Mouse (Mus musculus): ENCODE measurements at regions not wholly inside any gene's neighbourhood (a gene's known extent, or its start where the extent isn't known, plus 50 kb on each side); places are given as distances from the start of the nearest gene placed in this dataset.

DNA sequence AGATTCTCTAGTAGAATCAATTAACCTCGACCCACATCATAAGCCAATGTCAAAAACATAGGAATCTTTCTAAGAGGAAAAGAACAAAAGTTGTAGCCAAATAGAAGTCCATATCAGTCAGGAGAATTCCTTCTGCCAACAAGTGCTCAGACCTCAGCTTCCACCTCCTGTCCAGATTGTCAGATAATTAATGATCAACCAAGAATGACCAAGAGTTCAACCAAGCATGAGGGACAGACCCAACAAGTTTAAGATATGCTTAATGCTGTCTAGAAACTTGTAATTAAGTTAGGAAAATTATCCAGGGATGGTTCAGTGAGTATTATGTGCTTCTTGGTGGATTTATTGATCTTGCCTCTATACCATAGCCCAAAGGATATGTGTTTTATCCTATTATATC is 238.6 kb downstream of the Nedd1 start:
- no peak for DNase-seq

DNA sequence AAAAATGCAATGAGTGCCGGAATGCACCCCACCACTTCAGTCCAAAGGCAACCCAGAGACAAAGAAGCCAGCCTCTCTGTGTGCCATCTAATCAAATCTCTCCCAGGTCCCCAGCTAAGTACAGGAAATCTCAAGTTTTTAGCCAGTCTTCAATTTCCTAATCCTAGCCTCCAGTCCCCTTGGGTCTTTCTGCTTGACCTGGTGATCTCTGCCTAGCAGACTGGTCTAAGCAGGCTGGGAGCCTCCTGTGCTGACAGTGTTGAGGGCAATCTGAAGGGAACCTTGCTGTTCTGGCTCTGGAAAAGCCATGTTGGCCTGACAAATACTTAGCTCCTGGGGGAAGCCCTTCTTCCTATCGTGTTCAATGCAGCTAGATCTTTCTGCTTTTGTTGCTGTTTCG is 248.9 kb downstream of the Nedd1 start:
- no peak for DNase-seq

DNA sequence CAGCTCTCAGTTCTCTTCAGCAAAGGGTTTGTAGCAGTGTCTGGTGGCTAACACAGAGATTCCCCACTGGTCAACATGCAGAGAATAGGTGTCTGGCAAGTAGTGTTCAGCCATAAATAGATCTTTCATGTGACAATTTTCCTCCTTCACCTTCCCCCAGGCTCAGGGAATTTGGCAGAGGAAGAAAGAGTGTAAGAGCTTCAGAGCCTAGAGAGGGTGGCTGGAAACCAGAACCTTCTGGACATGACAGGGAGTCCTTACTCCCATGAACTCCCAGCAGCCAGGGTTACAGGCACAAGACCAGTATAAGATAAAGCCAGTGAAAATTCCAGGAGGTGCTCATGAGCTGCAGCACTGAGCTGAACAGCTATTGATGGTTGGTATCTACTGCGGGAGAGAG is 251.1 kb downstream of the Nedd1 start:
- no peak for DNase-seq

DNA sequence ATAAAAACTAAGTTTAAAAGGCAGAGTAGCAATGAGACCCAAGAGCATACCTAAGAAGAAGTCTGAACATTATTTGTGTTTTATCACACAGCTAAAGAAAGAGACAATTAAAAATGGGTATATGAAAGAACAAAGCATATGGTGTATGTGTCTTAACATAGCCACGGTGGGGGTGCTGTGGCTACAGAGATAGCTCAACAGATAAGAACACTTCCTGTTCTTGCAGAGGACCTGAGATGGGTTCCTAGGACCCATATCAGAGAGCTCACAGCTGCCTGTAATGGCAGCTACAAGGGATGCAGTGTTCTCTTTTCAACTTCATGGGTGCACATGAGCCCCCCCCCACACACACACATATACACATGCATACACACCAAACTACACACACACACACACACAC is 267.0 kb downstream of the Nedd1 start:
- DNase-seq = no peak

DNA sequence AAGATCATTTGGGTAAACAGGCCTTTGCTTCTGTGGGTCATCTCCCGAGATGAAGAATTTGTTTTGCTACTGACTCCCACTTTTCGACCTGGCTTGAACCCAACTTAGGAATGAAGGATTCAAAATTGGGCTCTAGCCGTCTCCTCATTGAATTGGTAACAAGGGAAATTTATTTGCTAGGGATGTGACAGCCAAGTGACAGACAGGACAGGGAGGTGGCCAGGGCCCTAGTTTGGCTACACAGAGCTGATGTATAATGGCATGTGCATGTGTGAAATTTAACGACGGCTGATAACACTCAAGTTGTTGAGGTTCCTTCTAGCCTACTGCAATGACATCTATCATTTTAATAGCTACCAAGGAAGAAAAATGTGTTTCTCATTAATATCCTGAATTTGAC is 268.7 kb downstream of the Nedd1 start:
- DNase-seq = no peak

DNA sequence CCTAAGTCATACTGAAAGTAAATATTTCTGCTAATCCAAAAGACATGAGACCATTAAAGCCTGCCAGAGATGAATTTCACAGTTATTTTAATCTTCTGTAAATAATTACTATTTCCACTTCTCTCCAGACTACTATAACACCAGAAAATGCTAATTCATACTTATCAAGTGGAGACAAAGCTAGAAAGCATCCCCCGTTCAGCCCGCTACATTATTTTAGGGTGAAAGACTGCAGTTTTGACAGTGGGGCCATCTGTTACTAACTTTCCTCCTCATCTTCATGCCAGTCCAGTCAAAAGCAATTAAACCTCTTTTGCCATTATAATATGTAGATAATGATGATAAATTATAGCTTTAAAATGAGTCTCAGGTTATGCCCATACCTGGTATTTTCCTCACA is 276.3 kb downstream of the Nedd1 start:
- DNase-seq = no peak

DNA sequence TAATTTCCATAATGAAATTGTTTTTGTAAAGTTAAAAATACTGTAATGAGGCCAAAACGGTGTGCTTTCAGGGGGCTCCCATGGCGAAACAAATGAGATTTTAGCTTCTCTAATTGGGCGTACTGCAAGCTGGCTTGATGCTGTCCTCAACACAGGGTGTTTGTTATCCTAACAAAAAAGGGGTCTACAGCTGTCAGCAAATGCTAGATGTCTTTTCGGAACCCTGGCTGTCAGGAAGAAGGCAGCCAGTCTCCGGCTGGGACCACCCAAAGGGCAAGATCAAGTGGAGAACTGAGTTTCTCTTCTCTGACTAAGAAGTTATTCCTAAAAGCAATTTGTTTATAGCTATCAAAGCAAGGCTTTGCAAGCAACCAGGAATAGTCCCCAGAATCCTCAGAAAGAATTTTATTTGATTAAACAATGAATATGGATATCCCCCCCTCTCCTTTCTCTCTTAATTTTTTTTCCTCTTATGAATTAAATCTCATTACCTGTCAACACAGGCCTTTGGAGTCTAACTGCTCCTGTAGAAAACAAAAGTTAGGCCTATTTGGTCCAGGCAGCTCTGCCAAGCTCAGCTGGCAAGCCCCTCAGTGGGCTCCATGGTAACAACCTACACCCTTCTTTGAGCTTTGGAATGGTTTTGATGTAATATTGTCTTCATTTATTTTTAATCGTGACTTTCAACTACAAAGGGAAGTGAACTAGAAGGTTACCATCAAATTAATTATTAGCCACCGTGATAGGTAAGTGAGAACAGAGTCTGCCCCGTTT is 283.4 kb downstream of the Nedd1 start:
- peak; percentile 11 for DNase-seq

DNA sequence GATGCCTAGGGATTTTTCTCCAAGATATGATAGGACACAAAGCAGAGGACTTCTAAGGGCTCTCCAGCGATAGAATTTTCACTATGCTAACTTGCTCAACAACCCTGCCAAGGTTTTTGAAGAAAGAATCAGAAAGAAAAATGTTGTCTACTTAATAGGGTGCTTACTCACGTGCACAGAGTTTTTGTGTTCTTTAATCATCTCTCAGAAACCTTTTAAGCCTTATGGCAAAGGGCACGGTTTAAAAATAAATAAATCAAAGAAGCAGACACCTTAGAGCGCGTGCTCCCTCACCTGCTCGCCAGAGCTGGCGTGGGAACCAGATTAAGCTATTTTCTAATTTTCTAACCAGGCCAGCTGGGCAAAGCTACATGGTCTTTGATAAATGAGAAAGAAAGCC is 293.0 kb downstream of the Nedd1 start:
- no peak for DNase-seq

DNA sequence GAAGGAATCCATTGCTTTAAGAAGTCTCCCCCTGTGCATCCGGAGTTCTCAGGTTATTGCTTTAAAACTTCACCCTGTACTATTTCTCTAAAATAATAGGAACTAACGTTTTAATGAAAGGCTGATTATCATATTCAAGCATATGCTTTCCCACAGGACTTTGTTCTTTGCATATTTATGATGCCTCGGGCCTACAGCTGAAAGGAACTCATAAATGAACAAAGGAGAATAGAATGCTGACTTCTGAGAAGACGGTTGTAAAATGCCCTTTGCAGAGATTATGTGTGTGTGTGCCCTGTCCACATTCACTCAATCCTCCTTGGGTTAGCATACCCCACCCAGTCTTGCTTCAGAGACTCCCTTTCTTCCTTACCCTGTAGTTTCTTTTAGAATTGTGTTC is 294.2 kb downstream of the Nedd1 start:
- no peak for DNase-seq

DNA sequence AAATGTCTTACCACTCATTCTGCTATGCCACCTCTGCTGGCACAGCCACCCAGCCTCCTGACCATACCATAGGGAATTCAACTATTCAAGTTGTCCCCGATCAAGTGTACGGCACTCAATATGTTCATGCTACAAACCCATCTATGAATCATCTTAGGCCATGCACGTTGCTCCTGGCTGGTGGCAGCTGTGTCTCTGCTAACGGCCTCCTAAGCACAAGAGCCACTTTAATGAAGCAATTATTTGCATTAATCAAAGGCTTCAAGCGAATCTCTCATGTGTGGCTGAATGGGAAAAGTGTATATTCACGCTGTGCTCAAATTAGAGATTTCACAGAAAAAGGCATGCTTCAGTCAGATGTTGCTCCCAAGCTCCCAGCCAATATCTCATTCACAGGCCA is 295.8 kb downstream of the Nedd1 start:
- no peak for DNase-seq

DNA sequence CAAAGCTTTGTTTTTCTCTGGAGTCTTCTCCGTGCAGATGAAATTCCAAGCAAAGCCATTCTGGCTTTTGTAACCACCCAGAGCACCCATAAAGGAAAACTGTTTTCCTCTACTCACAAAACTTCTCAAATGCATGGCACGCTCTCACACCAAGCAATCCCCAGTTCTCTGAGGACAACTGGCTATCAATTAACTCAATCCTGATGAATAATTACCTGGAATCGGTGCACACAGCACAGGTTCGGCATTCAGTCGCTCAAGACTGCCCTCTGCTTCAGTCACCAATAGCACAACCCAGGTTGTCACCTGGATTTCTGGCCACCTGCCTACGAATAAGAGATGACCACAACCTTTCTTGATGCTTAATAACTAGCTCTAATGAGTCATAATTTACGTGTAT is 309.5 kb downstream of the Nedd1 start:
- no peak for DNase-seq

DNA sequence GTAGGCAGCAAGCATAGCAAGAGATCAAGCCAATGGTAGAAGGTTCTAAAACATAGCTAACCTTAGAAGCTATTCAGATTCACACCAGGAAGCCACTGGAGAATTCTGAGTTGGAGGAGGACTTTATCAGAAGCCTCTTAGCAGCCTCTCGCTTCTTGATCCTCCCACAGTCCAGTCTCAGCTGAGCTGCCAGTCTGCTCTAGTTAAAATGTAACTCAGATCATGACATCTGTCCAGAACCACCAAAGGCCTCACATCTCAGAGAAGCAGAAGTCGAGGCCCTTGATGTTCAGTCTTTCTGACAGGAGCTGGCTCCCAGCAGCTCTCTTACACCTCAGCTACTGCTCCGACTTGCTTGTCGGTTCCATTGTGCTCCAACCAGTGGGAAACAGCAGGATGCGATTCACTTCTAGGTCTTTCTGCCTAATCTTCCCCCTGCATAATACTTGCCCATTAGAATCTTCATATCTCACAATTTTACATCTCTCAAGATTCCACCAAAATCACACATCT is 311.4 kb downstream of the Nedd1 start:
- no peak for DNase-seq

DNA sequence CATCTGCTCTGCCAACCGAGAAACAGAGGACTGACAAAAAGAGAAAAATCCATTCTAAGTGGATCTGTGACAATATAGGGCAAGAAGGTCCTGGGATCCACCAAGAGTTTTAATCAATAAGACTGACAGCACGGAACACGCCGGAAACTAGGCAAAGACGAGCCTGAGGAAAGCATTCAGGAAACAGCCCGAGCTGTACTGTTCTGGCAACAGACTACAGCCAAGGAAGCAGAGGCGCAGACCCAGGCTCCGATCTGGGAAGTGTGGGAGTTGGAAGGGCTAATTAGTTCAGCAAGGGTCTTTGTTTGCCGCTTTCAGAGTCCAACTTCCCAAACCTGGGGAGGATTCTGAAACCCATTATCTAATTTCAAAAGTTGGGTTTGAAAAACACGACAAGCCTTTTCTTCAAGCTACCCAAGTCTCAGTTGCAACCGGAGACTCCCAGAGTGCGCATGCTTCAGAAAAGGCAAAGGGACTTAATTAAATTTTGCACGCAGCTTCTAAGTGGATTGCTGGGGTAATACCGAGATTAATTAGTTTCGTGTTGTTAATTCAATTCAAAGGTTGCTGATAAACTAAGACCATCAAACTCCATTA is 317.4 kb downstream of the Nedd1 start:
- peak; percentile 16 for DNase-seq

DNA sequence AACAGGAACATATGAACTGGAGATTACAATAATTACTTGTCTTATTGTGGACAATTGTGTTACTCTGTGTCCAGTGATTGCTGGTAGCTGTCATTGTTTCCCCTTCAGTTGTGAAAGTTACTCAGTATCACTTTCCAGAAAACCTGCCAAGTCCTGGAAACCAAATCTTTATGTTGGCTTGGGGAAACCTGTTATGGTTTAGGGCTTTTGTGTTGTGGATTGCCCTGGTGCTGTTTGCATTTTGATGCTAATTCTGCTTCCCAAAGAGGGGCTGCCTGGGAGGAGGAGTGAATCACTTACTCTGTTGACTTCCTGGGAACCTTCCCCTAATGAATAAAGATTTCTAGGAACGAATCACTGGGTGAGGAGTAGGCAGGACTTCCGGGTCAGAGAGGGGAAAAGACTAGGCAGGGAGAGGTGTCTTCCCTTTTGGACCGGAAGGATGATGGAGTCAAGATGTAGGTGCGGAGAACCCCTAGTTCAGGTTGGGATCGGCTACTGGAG is 321.6 kb downstream of the Nedd1 start:
- DNase-seq = no peak

DNA sequence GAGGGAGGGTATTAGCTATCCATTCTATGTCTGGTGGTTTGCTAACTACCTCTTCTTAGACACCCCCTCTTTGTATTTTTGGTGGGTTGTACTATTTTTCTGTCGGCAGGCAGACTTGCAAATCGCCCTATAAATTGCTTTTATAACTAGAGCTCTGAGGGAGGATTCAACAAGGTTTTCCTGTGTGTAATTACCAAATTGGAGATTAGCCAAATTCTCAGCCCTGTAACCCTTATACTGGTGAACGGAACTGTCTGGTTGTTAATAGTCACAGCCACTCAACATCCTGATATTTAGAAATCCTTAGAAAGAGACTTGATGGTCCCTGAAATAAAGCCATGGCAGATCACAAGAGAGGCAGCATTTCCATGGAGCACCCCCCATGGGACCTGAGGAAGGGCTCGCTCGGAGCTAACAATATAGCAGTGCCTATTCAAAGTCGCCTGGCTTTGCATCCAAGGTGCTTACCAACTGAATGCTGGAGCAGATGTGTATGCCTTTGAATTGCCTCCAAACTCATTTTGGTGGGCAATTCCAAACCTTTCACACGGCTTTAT is 333.0 kb downstream of the Nedd1 start:
- DNase-seq = no peak

DNA sequence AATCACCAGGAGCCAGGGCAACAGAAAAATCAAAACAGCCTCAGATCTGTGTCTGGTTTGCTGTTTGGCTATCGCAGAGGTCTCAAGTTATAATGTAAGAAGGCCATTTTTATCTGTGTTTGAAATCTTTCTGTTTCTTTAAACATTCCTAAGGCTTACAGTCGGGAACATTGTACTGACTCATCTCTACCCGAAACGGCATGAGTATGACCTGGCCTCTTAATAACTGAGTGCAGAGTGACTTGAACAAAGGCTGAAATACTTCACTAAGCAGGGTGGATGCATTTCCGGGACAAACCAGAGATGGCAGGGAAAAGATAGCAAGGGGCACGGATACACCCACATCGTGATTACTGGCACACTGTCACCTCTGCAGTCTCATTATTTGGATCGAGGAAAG is 355.1 kb downstream of the Nedd1 start:
- no peak for DNase-seq

DNA sequence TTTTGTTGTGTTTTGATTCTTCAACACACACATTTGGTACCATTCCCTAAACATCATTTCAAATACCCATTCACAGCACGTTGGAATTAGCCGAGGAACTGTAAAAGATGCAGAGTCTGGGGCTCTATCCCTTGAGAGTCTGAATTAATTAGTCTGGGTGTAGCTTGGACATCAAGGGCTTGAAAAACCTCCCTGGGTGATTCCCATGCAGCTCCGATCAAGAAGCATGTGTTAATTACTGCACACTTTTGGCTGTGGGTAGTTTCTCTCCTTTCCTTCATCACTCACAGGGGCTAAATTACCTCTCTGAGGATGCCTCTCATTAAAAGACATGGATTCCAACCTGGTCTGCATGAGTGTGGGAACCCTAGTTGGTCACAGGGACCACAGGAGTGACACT is 365.5 kb downstream of the Nedd1 start:
- no peak for DNase-seq

DNA sequence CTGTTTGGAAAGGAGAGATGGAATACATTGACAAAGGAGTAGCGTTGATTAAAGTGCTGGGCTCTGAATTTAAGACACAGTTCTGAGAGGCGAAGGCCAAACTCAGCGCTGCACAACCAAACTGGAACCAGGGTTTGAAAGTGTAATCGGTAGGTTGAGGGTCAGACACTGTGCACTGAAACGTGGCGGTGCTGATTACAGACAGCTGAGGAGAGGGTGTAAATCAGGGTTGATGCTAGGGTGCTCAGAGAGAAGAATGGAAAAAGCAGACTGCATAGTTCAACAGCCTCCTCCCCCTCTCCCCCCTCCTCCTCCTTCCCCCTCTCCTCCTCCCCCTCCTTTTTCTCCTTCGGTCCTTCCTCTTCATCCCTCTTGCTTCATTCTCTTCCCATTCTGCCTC is 373.2 kb downstream of the Nedd1 start:
- no peak for DNase-seq

DNA sequence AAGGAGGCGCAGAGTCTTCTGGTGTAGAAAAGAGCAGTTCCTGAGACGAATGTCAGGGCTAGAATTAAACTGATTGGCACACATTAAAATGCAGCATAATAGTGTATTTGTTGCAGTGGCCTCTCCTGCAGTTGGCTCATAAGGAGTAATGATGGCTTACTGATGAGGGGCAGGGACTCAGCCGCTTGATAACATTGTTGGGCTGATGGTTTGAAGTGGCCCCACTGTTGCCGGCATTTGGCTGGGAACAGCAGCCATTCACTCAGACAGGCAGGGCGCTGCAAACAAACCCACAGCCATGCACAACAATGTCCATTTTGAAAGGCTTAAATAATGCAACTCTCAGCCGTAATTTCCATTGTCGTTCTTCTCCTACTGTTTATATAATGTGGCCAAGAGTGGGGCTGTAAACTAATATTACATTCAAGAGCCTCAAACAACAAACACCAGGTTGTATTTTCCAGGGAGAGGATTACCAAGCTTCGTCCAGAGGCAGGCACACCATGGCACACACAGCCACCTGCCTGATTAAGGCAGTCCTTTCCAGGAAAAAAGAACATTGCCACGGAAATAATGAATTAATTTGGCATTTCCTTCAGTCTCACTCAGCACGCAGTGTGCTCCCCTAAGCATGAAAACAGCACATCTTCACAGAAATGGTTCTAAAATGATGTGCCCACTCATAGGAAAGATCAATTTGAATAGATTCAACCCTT is 374.1 kb downstream of the Nedd1 start:
- no peak for DNase-seq

DNA sequence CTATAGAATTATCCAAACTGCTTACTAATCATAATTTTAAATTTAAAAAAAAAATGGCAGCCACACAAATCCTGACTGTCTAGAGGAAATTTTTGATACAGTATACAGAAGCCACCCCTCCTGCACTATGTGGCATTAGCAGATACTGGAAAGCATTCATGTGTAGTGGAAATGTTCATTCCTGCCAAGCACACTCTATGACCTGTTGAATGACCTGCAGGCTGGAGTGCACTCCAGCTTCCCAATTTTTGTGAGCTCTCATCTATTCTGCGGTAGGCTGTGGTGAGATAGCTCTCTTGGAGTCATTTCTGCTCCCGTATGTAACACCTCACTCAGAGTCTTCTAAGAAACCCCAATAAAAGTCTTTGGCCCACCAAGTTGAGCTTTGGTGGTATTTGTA is 382.5 kb downstream of the Nedd1 start:
- DNase-seq = no peak

DNA sequence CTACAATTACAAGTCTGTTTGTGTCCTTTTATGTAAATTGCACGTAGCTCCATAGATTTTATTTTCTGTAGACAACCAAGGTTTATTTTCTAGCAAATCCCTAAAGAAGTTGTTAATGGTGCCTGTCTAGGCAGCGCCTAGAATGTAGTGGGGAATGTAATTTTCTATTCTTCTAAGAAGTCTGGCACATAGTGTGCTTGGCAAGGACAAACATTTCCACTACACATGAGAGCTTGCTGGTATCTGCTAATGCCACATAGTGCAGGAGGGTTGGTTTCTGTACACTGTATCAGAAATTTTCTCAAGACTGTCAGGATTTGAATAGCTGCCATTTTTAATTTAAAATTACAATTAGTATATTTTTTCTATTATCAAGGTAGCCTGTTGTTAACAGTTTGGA is 385.3 kb downstream of the Nedd1 start:
- no peak for DNase-seq

DNA sequence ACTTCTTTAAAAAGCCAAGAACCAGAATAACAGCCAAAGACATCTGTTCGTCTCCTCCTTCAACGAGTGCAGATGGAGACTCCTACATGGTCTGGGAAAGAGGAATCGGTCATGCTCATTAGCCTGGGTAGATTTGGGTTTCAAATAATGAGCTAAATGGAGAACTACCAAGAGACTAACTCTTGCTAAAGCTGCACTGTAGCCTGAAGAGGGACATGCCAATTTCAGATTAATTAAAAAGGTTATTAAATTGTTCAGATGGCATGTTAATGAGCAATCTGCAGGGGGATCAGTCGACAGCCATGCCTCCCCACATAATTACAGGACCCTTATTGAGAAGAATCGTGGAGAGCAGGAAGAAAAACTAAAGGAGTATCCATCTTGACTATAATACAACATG is 386.1 kb downstream of the Nedd1 start:
- no peak for DNase-seq

DNA sequence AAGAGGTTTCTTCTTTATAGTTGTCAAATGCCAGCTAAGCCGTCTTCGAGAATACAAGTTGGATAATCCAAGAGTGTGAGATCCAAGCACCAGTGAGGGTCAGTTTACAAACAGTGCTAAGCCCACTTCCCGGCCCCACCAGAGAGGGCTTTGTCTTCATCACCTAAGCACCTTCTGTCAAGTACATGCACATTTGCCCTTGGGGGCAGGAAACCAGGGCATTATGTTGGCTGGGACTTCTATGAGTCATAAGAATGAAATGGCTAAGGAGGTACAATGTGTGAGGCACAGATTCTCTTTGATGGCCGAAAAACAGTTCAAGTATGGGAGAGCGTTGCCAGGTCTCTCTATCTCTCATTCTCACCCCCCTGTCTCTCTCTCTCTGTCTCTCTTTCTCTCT is 387.1 kb downstream of the Nedd1 start:
- DNase-seq = no peak

DNA sequence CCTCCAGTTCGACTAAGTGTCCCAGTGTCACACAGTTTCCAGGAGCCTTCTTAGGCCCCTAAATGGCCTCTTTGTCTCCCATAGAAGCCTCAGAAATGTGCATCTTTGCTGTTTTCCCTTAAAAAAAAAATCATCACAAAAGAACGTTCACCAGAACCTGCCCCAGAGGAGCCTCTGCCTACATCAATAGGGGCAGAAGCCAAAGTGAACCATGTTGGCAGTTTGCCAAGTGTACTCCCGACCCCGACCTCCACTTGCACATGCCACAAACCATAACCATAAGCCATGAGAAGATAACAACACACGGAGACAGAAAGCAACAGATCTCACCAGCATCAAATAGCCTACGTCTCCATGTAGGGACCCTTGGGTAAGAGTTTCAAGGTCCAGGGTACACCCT is 388.4 kb downstream of the Nedd1 start:
- no peak for DNase-seq

All from right cerebral cortex, postnatal 4 days (tissue).